In genomic region chr2:106888174-106888573, GRCm38 (mm10) we compare ENCODE assay signal across 22 mouse cellular contexts.
DNase-seq lines count a peak whose midpoint lies in the region; ATAC-seq and TF ChIP-seq lines count a peak whose summit lies in the region.
"Had no signal": no experiment of that assay in that cellular context is flagged by ENCODE, and none has a peak within 500 bp of the region (broad histone marks: within the 10 kb centered on the region; RNA-seq: fewer than 3 reads in every experiment).

No protein-coding gene starts in this region.

- no peak for ATAC-seq in heart, embryonic 11.5 days (replicated peaks; ENCODE audit: insufficient number of reproducible peaks, low FRiP score, low TSS enrichment)
- ATAC-seq in midbrain, embryonic 11.5 days (ENCODE audit: low FRiP score): no peak
- ATAC-seq in midbrain, embryonic 13.5 days: no peak
- ATAC-seq: forebrain, embryonic 14.5 days had no signal

- TF ChIP-seq POLR2A in heart, adult 2 months (IDR thresholded peaks at IDR 0.05; ENCODE audit: insufficient read depth, low read depth, low read length): no peak

- no peak overlapping the region for H3K9ac ChIP-seq in heart, adult 2 months (ENCODE audit: low read depth, low read length)
- no peak overlapping the region for H3K9ac ChIP-seq in heart, embryonic 11.5 days (ENCODE audit: low read depth, low read length)
- H3K9ac ChIP-seq in midbrain, embryonic 11.5 days (ENCODE audit: low read length): no peak overlapping the region
- H3K9ac ChIP-seq in midbrain, embryonic 13.5 days (replicated peaks): no peak overlapping the region
- H3K9ac ChIP-seq: embryonic facial prominence, embryonic 13.5 days; embryonic facial prominence, embryonic 15.5 days; forebrain, embryonic 12.5 days had no signal

- no peak for TF ChIP-seq EP300 in heart, adult 2 months (IDR thresholded peaks at IDR 0.05; ENCODE audit: insufficient read depth, low read depth, low read length)

- peaks cover 3% of the 10 kb centered on the region for H3K4me1 ChIP-seq in heart, adult 2 months (ENCODE audit: control insufficient read depth, insufficient read depth, low read length)
- peaks cover 7% of the 10 kb centered on the region; the same call in 1 of the 2 replicates for H3K4me1 ChIP-seq in heart, embryonic 11.5 days (ENCODE audit: control insufficient read depth, insufficient read depth, low read length)
- no peaks in the 10 kb centered on the region for H3K4me1 ChIP-seq in midbrain, embryonic 11.5 days (ENCODE audit: control insufficient read depth, insufficient read depth, low read length)
- peaks cover 14% of the 10 kb centered on the region for H3K4me1 ChIP-seq in midbrain, embryonic 13.5 days (replicated peaks)

- no peaks in the 10 kb centered on the region for H3K27me3 ChIP-seq in heart, adult 2 months (ENCODE audit: control insufficient read depth, insufficient read depth, low read length)
- no peaks in the 10 kb centered on the region for H3K27me3 ChIP-seq in heart, embryonic 11.5 days (ENCODE audit: control insufficient read depth, insufficient read depth, low read length)
- no peaks in the 10 kb centered on the region for H3K27me3 ChIP-seq in midbrain, embryonic 11.5 days (ENCODE audit: control insufficient read depth, insufficient read depth, low read length)
- no peaks in the 10 kb centered on the region for H3K27me3 ChIP-seq in midbrain, embryonic 13.5 days
- H3K27me3 ChIP-seq: embryonic facial prominence, embryonic 13.5 days; embryonic facial prominence, embryonic 15.5 days; forebrain, embryonic 12.5 days had no signal

- WGBS in heart, adult 2 months: 60% methylated on average over 5 of the region's 5 CpGs
- 87% methylated on average over 5 of the region's 5 CpGs for WGBS in heart, embryonic 11.5 days (ENCODE audit: insufficient replicate concordance)
- WGBS in midbrain, embryonic 11.5 days: 96% methylated on average over 5 of the region's 5 CpGs
- WGBS in midbrain, embryonic 13.5 days: 96% methylated on average over 5 of the region's 5 CpGs

- H3K4me3 ChIP-seq in heart, adult 2 months: no peak overlapping the region
- H3K4me3 ChIP-seq in heart, embryonic 11.5 days (ENCODE audit: low read depth, low read length): no peak overlapping the region
- no peak overlapping the region for H3K4me3 ChIP-seq in midbrain, embryonic 11.5 days (ENCODE audit: low read depth, low read length)
- no peak overlapping the region for H3K4me3 ChIP-seq in midbrain, embryonic 13.5 days (replicated peaks)
- H3K4me3 ChIP-seq: embryonic facial prominence, embryonic 13.5 days; embryonic facial prominence, embryonic 15.5 days; erythroblast, embryonic 14.5 days; forebrain, embryonic 10.5 days; forebrain, embryonic 12.5 days had no signal

- peak in 1 of 2 experiments; percentile 18 for DNase-seq in heart, adult 2 months
- peak; percentile 19 to 45 for DNase-seq in heart, adult 9 months (ENCODE audit: low spot score in 2 of 2)
- DNase-seq in heart, postnatal 25 days (ENCODE audit: low spot score): no peak
- peak; percentile 47 for DNase-seq in midbrain, embryonic 11.5 days (ENCODE audit: low spot score, missing footprints)
- DNase-seq: adrenal gland, adult 2 months; adrenal gland, postnatal 10 days; adrenal gland, postnatal 25 days; cerebellum, adult 11 months; cerebellum, adult 18-20 months; cerebellum, adult 8-10 months; cerebellum, adult 9-11 months; cerebellum, postnatal 14 days; cerebellum, postnatal 36 days; embryo, embryonic 11 days had no signal

- H3K4me2 ChIP-seq in heart, embryonic 11.5 days: no peak overlapping the region
- H3K4me2 ChIP-seq in midbrain, embryonic 11.5 days: no peak overlapping the region
- no peak overlapping the region for H3K4me2 ChIP-seq in midbrain, embryonic 13.5 days (replicated peaks)
- H3K4me2 ChIP-seq: embryonic facial prominence, embryonic 13.5 days; embryonic facial prominence, embryonic 15.5 days; forebrain, embryonic 12.5 days had no signal

- H3K27ac ChIP-seq in heart, adult 2 months: peak overlapping the region; percentile 32; the same call in 1 of the 2 replicates
- no peak overlapping the region for H3K27ac ChIP-seq in heart, embryonic 11.5 days (ENCODE audit: low read depth, low read length)
- no peak overlapping the region for H3K27ac ChIP-seq in midbrain, embryonic 11.5 days (ENCODE audit: low read depth, low read length)
- no peak overlapping the region for H3K27ac ChIP-seq in midbrain, embryonic 13.5 days
- H3K27ac ChIP-seq: embryonic facial prominence, embryonic 13.5 days; embryonic facial prominence, embryonic 15.5 days; forebrain, embryonic 10.5 days; forebrain, embryonic 12.5 days had no signal

- no peak for TF ChIP-seq CTCF in heart, adult 2 months (IDR thresholded peaks at IDR 0.05)

- H3K9me3 ChIP-seq in heart, embryonic 11.5 days (replicated peaks; ENCODE audit: control insufficient read depth, low read length): no peaks in the 10 kb centered on the region
- H3K9me3 ChIP-seq in midbrain, embryonic 11.5 days (ENCODE audit: control insufficient read depth, low read length): no peaks in the 10 kb centered on the region
- no peaks in the 10 kb centered on the region for H3K9me3 ChIP-seq in midbrain, embryonic 13.5 days
- H3K9me3 ChIP-seq: embryonic facial prominence, embryonic 13.5 days; embryonic facial prominence, embryonic 15.5 days; forebrain, embryonic 10.5 days; forebrain, embryonic 12.5 days had no signal

- H3K36me3 ChIP-seq in heart, adult 2 months (ENCODE audit: control insufficient read depth, insufficient read depth, low read length): peaks cover 5% of the 10 kb centered on the region
- H3K36me3 ChIP-seq in heart, embryonic 11.5 days (ENCODE audit: control insufficient read depth, insufficient read depth, low read length): no peaks in the 10 kb centered on the region
- no peaks in the 10 kb centered on the region for H3K36me3 ChIP-seq in midbrain, embryonic 11.5 days (ENCODE audit: control insufficient read depth, insufficient read depth, low read length)
- H3K36me3 ChIP-seq in midbrain, embryonic 13.5 days: no peaks in the 10 kb centered on the region
- H3K36me3 ChIP-seq: embryonic facial prominence, embryonic 13.5 days; embryonic facial prominence, embryonic 15.5 days; forebrain, embryonic 10.5 days; forebrain, embryonic 12.5 days had no signal

- H3K79me2 ChIP-seq in heart, adult 2 months (replicated peaks; ENCODE audit: control insufficient read depth, insufficient read depth, low read length): no peaks in the 10 kb centered on the region

- intact Hi-C loops in heart, adult 2 months (cut with DNase I): loop anchor here (5.0 kb wide), 1 partner anchor 81 kb away; no protein-coding TSS in a partner anchor
- intact Hi-C loops in heart, postnatal 25 days (cut with DNase I): no loop called here
